Mouse (Mus musculus) cerebellum, postnatal 14 days (tissue): ENCODE results near the gene Prmt1.
"Not testable (repeated sequence)": the region's sequence is repeated elsewhere in the genome, so short reads cannot be mapped to it uniquely, and the experiment has no call there.

Experiments
- DNase-seq, 2 experiments: peaks; one replicate each; pipeline ENCODE4 v3.0.0; 2021; ENCODE audit warnings: mixed read lengths in 2 of 2

The Prmt1 gene

GRCm38 (mm10) chr7:44986192-44986878, at the start of gene Prmt1:
TSS of gene Prmt1 (minus strand) at chr7:44986568.
- peak; percentile 95 to 98 for DNase-seq

- DNase-seq = no peak
Measured at GRCm38 (mm10) chr7:45035631-45036030, 49.3 kb upstream of the Prmt1 start.

- DNase-seq = no peak
Measured at GRCm38 (mm10) chr7:45033722-45034359, 47.5 kb upstream of the Prmt1 start.

- DNase-seq = no peak
Measured at GRCm38 (mm10) chr7:45030857-45031256, 44.5 kb upstream of the Prmt1 start.

- DNase-seq = no peak
Measured at GRCm38 (mm10) chr7:45029995-45030394, 43.6 kb upstream of the Prmt1 start.

GRCm38 (mm10) chr7:45028351-45028750, 42.0 kb upstream of the Prmt1 start:
- no peak for DNase-seq

- DNase-seq = no peak
Measured at GRCm38 (mm10) chr7:45027761-45028160, 41.4 kb upstream of the Prmt1 start.

- DNase-seq = no peak
Measured at GRCm38 (mm10) chr7:45026256-45026655, 39.9 kb upstream of the Prmt1 start.

- DNase-seq = no peak
Measured at GRCm38 (mm10) chr7:45025601-45026220, 39.3 kb upstream of the Prmt1 start.

- no peak for DNase-seq
Measured at GRCm38 (mm10) chr7:45024281-45025248, 38.2 kb upstream of the Prmt1 start.

GRCm38 (mm10) chr7:45023711-45024110, 37.3 kb upstream of the Prmt1 start:
- DNase-seq = not testable (repeated sequence)

GRCm38 (mm10) chr7:45020225-45020624, 33.9 kb upstream of the Prmt1 start:
- no peak for DNase-seq

GRCm38 (mm10) chr7:45019031-45019571, 32.7 kb upstream of the Prmt1 start:
- no peak for DNase-seq

GRCm38 (mm10) chr7:45017242-45018061, 31.1 kb upstream of the Prmt1 start, which contains the start of gene Rras:
TSS of gene Rras (plus strand) at chr7:45017961.
- DNase-seq = peak; percentile 78 to 79

GRCm38 (mm10) chr7:45016761-45017160, 30.4 kb upstream of the Prmt1 start:
- DNase-seq = no peak

GRCm38 (mm10) chr7:45015957-45016612, 29.7 kb upstream of the Prmt1 start, which contains the start of gene Scaf1:
TSS of gene Scaf1 (minus strand) at chr7:45016363.
- peak; percentile 99 for DNase-seq

- no peak for DNase-seq
Measured at GRCm38 (mm10) chr7:45015344-45015956, 29.1 kb upstream of the Prmt1 start.

- no peak for DNase-seq
Measured at GRCm38 (mm10) chr7:45014096-45014451, 27.7 kb upstream of the Prmt1 start.

- no peak for DNase-seq
Measured at GRCm38 (mm10) chr7:45013366-45014095, 27.2 kb upstream of the Prmt1 start.

GRCm38 (mm10) chr7:45012824-45013223, 26.5 kb upstream of the Prmt1 start:
- DNase-seq = no peak
